Mouse (Mus musculus) thymus, postnatal 4 days (tissue): ENCODE results near the gene Slc7a1.
A peak's percentile ranks its signal among the peaks of the same experiment; 100 is the strongest.
"Not testable (repeated sequence)": the region's sequence is repeated elsewhere in the genome, so short reads cannot be mapped to it uniquely, and the experiment has no call there.

Experiments used
- DNase-seq: peaks from one replicate; pipeline ENCODE4 v3.0.0; 2021

Gene Slc7a1

DNA sequence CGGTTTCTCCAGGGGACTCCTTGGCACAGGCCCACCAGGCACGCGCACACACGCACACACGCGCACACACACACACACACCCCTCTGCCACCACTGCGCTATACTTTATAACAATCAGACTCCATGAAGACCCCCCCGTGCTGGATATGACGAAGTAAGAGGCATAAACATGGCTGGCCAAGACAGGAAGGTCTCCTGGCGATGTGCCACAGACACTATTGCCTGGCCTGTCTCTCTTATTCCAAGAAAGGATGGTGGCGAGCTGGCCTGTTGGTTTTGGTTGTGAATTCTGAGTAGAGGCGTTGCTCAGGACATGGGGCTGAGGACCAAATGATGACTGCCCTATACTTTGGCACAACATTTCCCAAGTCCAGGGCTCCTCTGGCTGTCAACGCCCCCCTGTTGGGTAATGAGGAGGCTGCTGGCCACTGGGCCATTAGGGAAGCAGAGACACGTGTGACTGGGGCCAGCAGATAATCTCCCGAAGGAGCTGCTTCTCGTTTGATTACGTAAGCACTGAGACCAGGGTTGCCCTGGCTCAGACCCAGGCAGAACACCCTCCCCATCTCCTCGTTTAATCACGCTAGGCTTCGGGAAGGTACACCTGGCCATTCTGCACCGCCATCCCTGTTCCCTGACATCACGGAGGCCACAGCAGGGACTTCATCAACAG lies 36.1 kb downstream of the Slc7a1 start:
- no peak for DNase-seq

DNA sequence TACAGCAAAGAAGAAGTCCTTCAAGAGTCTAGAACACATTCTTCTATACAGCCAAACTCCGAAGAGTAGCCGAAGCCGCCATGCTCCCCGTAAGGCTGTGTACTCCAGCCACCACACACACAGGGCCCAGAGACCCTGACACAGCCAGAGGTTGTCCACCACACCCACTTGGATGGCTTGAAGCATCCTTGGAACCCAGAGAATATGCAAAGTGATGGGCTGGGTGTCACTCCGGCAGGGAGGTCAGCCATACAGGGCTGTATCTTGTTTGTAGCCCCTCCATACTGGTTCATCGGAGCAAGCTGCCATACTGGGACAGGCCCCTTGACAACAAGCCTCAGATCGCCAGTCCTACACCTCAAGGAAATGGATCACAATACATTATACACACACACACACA lies 37.4 kb downstream of the Slc7a1 start:
- DNase-seq: no peak

GRCm38 (mm10) chr5:148361759-148362010 lies 38.0 kb downstream of the Slc7a1 start:
- no peak for DNase-seq

DNA sequence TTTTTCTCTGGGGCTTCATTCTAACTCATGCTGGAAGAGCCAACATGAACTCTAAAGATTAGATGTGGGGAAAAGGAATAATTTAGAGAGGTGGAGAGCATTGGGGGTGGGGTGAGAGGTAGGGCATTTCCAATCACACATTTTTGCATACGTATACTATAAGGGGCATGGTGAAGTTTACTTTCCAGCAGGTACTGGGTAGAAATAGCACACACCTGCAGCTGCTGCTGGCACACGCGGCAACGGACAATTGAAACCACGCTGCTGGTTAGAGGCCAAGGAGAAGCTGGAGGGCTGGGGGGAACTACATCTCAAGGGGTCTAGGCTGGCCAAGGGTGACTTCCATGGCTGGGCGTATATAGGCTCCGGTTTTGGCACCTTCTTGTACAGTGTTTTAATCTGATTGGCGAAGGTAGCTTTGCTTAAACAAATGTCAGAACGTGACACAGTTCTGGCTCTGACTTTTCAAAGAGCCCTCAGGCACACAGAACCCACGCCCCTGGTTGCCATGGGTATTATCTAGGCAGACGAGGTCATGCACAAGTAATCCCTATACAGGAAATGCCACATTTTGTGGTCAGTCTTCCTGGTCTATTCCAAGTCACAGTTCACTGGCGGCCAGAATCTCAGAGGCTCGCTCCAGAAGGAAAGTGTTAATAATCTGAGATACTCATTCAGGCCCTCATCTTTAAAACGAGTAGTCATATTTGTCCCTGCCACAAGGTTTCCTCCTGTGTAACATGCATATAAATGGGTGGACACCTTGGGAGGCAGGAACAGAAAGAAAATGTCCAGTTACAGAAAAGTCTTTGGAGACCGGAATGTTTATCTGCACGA lies 38.6 kb downstream of the Slc7a1 start:
- DNase-seq: no peak

GRCm38 (mm10) chr5:148359131-148359530 lies 40.6 kb downstream of the Slc7a1 start:
- DNase-seq: no peak

- no peak for DNase-seq
Measured at GRCm38 (mm10) chr5:148357168-148357567, 42.5 kb downstream of the Slc7a1 start.

- DNase-seq: no peak
Measured at GRCm38 (mm10) chr5:148355822-148356221, 43.9 kb downstream of the Slc7a1 start.

DNA sequence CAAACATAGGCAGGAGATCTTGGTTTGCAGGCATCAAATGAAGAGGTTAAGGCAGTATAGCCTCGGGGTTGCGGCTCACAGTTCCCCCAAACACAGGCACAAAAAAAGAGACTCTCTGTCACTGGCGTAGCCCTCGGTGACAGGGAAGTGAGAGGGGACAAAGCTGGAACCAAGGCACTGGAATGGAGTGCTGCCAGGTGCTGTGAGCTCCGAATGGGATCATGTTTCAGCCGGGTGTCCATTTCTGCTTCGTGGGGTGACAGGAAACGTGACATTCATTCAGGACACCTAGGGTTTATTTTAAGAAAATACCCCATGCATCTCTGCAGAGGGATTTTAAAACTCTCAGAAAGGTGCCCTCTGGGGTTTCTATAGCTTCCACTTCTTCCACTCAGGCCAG lies 45.2 kb downstream of the Slc7a1 start:
- DNase-seq: no peak

DNA sequence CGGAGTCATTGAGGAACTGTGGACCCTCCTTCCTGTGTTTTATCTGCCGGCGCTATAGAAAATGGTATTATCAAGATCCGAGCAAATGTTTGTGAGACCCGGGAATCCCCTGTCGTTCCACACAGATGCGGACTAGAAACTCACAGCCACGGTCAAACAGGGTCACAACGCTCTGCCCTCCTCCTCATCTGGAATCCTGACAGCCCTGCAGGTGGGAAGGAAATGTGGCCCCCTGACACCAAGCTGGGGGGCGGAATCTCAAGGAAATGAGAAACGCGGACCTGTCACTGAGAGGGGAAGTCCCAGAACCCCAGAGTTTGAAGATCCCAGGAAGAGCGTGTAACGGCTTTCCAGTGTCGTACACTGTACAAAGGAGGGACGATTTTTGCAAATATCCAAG lies 46.3 kb downstream of the Slc7a1 start:
- no peak for DNase-seq

DNA sequence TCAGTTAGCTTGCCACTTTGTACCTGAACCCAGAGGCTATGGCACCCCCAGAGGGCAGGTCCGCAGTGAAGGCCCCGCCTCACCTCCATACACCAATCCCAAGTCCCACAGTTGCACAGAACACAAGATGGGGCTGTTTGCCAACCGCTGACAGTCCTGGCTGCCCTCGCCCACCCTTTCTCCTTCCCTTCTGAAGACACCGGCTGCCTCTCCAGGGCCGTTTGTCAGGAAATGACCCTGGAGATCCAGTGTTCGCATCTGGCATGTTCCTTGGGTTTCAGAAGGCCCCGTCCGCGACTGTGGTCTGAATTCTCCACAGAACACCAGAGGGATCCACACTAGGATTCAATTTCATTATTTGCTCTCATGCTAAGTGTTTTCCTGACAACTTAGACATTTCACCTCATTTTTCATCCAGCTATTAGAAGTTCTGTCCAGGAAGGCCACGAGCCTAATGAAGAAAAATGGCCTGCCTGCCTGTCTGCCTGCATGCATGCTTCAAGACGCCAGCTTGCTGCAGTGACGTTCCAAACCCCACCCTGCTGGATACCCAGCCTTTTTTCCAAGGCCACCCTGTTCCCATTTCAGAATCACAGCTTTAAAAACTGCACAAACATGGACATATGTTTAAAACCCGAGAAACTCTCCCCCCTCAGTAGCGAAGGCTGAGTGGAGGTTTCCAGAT lies 50.2 kb downstream of the Slc7a1 start:
- DNase-seq: no peak

DNA sequence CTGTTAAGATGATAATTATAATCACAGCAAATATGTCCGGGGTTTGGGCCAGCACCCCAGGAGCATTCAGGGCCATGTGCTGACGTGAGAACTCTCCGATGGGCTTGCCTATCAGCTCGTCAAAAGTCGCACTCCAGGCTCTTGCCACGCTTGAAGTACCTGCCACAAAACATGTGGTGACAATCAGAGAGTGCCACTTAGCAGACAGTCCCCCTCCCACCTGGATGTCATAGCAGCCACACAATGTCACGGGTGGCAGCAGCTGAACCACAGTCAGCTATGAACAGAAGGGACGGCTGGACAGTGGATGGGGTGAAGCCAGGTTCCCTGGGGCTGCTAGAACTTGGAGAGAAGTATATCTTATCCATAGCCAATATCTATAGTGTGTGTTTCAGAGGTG lies 51.6 kb downstream of the Slc7a1 start:
- no peak for DNase-seq

DNA sequence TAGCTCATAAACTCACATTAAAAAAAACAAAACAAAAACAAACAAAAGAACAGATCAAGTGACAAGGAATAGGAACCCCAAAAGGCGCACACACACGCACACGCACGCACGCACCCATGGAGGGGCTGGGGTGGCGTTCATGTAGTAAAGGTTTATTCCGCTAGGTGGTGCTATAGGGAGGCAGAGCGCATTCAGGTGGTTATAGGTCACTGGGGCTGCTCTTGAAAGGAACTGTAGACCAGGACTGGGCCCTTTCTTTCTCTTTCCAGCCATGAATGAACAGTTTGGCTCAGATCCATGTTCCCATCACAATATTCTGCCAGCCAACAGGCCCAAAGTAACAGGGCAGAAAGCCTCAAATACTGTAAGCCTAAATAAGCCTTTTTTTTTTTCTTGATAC lies 53.2 kb downstream of the Slc7a1 start:
- DNase-seq: peak; percentile 31

DNA sequence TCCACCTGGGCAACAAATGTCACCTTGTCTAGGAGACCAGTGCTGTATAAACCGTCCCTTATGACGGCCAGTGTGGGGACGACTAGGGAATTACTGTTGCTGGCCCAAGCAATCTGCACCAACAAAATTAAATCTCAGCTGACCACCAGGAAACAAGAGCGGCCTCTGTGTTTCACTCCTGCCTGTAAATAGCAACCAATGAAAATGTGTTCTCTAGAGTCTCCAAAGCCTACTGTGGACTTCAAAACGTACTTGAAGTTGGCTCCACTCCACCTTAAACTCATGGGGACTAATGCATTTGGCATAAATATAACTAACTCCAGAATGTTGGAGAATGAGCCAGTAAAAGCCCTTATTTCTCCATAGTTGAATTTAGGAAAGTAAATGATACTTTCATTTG lies 55.3 kb downstream of the Slc7a1 start:
- no peak for DNase-seq

DNA sequence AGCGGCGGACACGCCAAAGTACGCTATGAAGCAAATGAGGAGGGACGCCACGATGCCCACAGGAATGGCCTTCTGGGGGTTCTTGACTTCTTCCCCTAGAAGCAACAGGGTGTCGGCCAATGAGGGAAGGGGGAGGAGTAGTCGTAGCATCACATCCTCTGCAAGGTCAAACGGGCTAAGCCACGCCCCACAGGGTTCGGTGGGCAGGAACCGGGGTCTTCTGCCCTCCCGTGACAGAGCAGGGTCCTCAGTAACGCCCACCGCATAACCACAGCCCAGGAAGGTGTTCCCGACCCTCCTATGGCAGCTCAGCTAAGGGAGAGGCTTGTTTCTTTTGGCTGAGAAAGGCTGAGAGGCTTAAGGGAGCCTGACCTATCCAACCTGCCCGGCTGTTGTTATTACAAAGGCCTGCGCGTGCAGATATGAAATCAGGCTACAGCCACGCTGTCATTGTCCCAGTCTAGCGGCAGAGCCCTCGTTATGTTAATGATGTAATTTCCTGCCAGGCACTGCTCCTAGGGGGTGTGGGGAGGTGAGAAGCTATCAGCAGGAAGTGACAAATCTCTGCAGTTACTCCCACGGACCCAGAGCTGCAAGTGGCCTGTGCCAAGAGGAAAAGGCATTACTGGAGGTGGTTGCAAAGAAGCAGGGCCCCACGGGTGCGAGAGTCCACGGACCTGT lies 57.5 kb downstream of the Slc7a1 start:
- no peak for DNase-seq

DNA sequence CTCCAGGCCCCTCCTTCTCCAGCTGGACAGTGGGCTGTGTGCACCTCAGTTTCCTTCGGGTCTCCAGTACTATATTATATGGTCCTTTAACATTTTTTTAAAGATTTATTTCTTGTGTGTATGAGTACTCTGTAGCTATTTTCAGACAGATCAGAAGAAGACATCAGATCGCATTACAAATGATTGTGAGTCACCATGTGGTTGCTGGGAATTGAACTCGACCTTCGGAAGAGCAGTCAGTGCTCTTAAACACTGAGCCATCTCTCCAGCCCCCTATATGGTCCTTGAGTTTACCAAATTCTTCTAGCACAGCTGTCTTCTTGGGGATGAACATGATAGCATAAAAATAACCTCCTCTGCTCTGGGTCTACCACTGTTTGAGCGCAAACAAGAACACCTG lies 60.6 kb downstream of the Slc7a1 start:
- DNase-seq: no peak

- DNase-seq: peak; percentile 77
Measured at GRCm38 (mm10) chr5:148332622-148332974, 67.1 kb downstream of the Slc7a1 start.

DNA sequence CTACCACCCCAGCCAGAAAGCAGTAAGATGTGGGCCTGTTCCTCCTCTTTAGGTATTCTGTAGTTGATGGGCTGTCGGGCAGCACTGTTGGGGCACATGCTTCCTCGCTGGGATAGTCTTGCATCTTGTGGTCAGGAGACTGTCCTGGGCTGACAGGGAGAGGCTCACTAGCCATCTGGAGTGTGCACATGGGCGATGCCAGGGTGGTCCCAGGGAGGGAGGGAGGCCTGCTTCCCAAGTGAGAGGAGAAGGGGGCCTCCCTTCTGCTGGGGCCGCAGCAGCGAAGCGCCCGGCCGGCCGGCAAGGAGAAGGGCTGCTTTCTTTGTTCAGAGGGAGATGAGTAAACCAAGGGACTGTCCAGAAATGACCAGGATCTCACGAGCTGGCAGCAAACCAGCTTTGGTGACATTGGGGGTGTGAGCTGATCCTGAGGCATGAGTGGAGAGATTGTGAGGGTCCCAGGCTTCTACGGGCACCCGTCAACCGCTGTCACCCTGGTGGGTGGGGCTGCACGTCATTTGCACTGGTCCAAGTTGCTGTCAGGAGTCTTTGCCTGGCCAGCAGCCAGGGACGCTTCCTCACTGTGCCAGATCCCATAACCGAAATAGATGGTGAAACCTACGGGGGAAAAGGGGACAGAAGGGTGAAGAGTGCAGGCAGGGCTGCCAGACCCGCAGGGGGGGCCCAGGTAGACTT lies 67.6 kb downstream of the Slc7a1 start:
- DNase-seq: no peak

DNA sequence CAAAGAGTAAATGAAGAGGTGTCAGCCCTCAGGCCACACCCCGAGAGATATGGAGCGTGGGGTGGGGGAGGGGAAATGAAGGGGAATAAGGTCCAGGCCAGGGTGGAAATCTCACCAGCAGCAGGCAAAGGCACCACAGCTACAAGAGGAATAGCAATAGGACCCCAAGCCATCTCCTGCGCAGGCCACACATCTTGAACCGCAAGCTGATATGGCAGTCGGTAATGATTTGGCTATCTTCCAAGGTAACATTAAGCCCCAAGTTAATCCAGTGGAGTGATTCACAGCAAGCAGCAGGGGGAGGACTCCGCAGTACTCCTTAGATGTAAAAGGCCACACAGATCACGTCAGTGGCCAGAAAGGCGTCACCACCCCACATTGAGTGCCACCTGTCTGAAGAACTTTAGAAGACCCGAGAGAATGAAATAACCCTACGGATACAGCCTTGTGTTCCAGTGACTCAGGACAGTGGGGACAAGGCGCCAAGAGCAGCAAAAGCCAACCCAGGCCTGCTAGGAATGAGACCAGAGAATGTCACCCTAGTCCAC lies 68.4 kb downstream of the Slc7a1 start:
- DNase-seq: no peak

- no peak for DNase-seq
Measured at GRCm38 (mm10) chr5:148328982-148329381, 70.7 kb downstream of the Slc7a1 start.

- not testable (repeated sequence) for DNase-seq
Measured at GRCm38 (mm10) chr5:148326295-148326694, 73.4 kb downstream of the Slc7a1 start.

DNA sequence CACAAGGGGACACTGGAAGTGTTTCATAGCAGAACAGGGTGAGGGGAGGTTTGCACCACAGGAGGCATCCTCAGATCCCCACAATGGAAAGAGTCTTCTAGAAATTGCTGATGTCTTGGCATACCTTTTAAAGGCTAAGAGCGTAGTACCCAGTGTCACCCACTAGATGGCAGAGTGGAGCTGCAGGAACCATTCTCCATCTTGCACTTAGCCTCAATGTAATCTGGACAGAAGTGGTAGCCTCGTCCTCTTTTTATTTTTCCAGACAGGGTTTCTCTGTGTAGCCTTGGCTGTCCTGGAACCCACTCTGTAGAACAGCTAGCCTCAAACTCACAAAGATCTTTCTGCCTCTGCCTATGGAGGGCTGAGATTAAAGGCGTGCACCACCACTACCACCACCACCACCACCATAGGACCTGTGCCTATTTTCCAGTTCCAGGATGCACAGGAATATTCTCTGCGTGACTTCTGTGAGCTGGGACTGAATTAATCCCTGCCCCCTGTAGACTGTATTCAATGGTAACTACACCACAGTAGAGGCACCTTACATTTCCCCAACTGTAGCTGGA lies 74.3 kb downstream of the Slc7a1 start:
- peak; percentile 66 for DNase-seq

GRCm38 (mm10) chr5:148314931-148315330 lies 84.8 kb downstream of the Slc7a1 start:
- DNase-seq: no peak
